Mouse (Mus musculus) midbrain, embryonic 14.5 days (tissue): ENCODE results near the gene Tradd. TPM values are rescaled to one million over a fixed set of nuclear protein-coding genes. Genes with fewer than 3 reads are reported as not detected.

Experiments
- ATAC-seq: fragments of 200-750 bp; cut with Nextera tagmentation; 2 replicates; pipeline ENCODE4 v1.8.0; 2017; ENCODE audit warnings: moderate number of reproducible peaks, moderate library complexity; ENCODE audit not compliant: low FRiP score, low TSS enrichment
- DNase-seq: peaks from one replicate; pipeline ENCODE4 v3.0.0-alpha.2; 2015
- H3K27ac ChIP-seq: fragments of 300-500 bp; sonication (generic); replicated peaks from 2 replicates; pipeline ENCODE4 v1.5.1; 2014; ENCODE audit warnings: mild to moderate bottlenecking, low read depth, low read length, moderate library complexity
- H3K27me3 ChIP-seq: fragments of 300-500 bp; sonication (generic); 2 replicates; pipeline ENCODE4 v1.6.1; 2014; ENCODE audit warnings: low read length, control low read depth, mixed read lengths; ENCODE audit not compliant: control insufficient read depth, insufficient read depth
- H3K36me3 ChIP-seq: fragments of 300-500 bp; sonication (generic); 2 replicates; pipeline ENCODE4 v1.6.1; 2014; ENCODE audit warnings: low read length, control low read depth; ENCODE audit not compliant: control insufficient read depth, insufficient read depth
- H3K4me1 ChIP-seq: fragments of 300-500 bp; sonication (generic); 2 replicates; pipeline ENCODE4 v1.6.1; 2014; ENCODE audit warnings: mild to moderate bottlenecking, antibody characterized with exemption, low read length, control low read depth; ENCODE audit not compliant: control insufficient read depth, insufficient read depth
- H3K4me2 ChIP-seq: fragments of 300-500 bp; sonication (generic); 2 replicates; pipeline ENCODE4 v1.6.1; 2014; ENCODE audit warnings: mild to moderate bottlenecking, low read length, moderate library complexity
- H3K4me3 ChIP-seq: fragments of 300-500 bp; sonication (generic); replicated peaks from 2 replicates; pipeline ENCODE4 v1.5.1; 2014; ENCODE audit warnings: low read depth, low read length
- H3K9ac ChIP-seq: fragments of 300-500 bp; sonication (generic); replicated peaks from 2 replicates; pipeline ENCODE4 v1.6.1; 2014; ENCODE audit warnings: mild to moderate bottlenecking, low read length, moderate library complexity
- H3K9me3 ChIP-seq: fragments of 300-500 bp; sonication (generic); 2 replicates; pipeline ENCODE4 v1.6.1; 2016; ENCODE audit warnings: low read length, control low read depth, mixed read lengths; ENCODE audit not compliant: control insufficient read depth
- WGBS: fragments of 180-500 bp; shearing (Covaris S2); extraction: QIAGEN DNeasy Blood & Tissue Kit; methylation state at CpG from one replicate; pipeline ENCODE4 v1.1.7; 2014; 5-methylcytosine and 5-hydroxymethylcytosine counted together
- polyA plus RNA-seq: library from polyadenylated mRNA; unstranded; fragments of >200 nt; fragmentation: Nextera tagmentation; extraction: Ambion mirVana; gene quantifications from 2 replicates; pipeline ENCODE4 v1.2.1, GENCODE M21; 2014

Gene Tradd
- polyA plus RNA-seq, 1 experiment from 2014 or later: 15.0 TPM

DNA sequence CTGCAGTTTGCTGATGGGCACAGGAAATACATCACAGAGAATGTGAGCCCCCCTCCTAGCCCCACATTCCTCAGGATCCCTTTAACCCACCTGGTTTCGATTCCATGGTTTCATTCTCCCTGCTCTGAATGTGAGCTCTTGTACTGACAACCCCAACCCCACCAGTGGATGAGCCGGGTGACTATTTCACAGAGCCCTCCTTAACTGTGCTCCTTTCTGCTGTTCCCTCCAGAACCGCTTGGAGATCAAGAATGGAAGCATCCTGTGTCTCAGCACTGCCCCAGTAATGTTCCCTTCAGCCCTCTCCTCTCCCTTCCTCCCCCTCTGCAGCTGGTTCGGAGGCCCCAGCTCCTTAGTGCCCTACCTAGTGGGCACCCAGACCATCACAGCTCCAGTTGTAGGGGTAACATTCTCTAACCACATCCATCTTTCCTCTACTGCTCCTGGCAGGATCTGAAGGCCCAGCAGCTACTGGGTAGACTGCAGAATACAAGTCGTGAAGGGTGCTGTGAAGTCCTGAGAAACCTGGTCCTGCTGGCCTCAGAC is 41.8 kb upstream of the Tradd start:
- Histone ChIP-seq H3K27ac (no peak overlapping the region), H3K36me3 (peaks cover 81% of the 10 kb centered on the region), H3K9ac (0 out of 2 replicates have a peak overlapping the region, but pooled peaks have one; percentile 16), H3K4me1 (peaks cover 8% of the 10 kb centered on the region; the same call in 1 of the 2 replicates), H3K9me3 (no peaks in the 10 kb centered on the region), H3K4me3 (no peak overlapping the region), H3K27me3 (no peaks in the 10 kb centered on the region), H3K4me2 (peak overlapping the region; percentile 40)
- ATAC-seq (no peak), DNase-seq (no peak)
- 63% methylated on average over 5 of the region's 5 CpGs for WGBS

DNA sequence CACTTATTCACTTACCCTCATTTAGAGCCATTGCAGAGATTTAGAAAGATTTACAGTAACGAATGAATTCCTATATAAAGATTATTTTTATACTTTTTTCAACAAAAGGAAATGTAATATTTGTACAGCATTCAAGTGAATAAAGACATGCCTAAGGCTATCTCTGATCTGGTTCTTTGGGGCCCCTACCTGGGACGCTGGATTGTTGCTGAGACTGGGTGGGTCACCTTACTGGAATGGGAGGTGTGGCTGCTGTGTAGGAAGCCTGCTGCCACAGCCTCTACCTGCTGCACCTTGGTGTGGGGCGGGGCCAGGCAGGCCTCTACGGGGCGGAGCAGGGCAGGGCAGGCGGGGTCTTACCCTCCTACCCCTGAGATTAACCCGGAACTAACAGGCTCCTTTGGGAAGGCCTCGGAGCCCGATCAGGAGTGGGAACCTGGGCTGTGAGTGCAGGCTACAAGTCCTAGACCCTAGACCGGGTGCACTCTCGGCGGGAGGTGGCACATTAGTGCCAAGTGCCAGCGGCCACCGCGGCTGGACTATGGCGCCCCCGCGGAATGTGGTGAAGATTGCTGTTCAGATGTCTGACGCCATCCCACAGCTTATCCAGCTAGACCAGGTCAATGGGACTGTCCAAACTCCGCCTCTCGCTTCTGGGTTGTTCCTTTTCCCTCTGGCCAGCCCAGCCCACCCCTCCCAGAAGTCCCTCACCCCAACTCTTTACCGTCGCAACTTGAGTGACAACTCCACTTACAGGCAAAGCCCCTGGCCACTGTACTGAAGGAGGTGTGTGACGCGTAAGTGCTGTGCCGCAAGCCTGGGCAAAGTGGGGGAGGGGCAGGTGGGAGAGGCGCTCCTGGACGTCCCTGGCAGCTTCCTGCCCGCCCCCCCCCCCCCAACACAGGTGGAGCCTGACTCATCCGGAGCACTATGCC is 41.1 kb upstream of the Tradd start, which contains the start of gene Elmo3:
Gene Elmo3 (plus strand): TSS at position 391 of the 935 bp plus-strand sequence.
- Histone ChIP-seq H3K36me3 (peaks cover 87% of the 10 kb centered on the region), H3K4me2 (peak within 1 kb of the TSS; percentile 40), H3K27me3 (no peaks in the 10 kb centered on the region), H3K9ac (0 out of 2 replicates have a peak within 1 kb of the TSS, but pooled peaks have one; percentile 16), H3K27ac (0 out of 2 replicates have a peak within 1 kb of the TSS, but pooled peaks have one; percentile 26), H3K4me3 (no peak within 1 kb of the TSS), H3K4me1 (peaks cover 8% of the 10 kb centered on the region; the same call in 1 of the 2 replicates), H3K9me3 (no peaks in the 10 kb centered on the region)
- 8% methylated on average over 30 of the region's 30 CpGs for WGBS
- DNase-seq (peak; percentile 50), ATAC-seq (peak; percentile 67)

DNA sequence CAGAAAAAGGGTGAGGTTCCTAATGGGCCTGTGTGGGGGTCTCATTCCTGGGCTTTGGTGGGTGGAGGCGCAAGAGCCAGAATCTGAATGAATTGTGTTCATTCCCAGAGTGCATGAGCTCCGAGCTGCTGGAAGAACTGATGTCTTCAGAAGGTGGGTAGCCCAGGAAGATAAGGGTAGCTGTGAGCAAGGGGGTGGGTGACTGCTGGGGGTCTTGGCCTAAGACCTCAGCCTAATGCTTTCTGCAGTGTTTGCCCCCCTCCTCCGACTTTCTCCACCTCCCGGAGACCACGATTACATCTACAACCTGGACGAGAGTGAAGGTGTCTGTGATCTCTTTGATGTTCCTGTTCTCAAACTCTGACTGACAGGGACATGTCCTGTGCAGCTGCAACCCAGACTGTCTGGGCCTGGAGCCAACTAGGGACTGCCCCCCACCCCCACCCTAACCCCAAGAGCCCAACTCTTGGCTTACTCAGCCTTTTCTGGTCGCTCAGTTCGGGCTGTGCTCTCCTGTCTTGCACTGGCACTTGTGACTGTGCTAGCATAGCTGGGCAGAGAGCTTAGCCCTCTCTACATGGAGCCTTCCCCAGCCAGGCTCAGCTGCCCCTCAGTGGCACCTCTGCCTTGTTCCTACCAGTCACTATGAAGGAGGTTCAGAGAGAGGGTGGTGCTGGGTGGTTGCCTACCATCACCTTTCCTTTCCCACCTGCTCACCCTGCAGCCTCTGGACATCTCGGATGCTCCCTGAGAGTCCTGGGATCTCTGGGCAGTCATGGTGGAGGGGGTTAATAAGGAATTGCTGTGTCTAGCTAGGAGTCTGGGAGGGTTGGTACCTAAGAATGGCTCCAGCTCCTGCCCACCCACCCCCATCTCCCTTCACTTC is 40.2 kb upstream of the Tradd start:
- H3K27ac ChIP-seq: no peak overlapping the region
- H3K27me3 ChIP-seq: no peaks in the 10 kb centered on the region
- peak; percentile 33; the same call in 1 of the 2 replicates for ATAC-seq
- WGBS: 78% methylated on average over 9 of the region's 9 CpGs
- no peak overlapping the region for H3K4me3 ChIP-seq
- H3K4me2 ChIP-seq: no peak overlapping the region
- no peak overlapping the region for H3K9ac ChIP-seq
- H3K36me3 ChIP-seq: peaks cover 88% of the 10 kb centered on the region
- DNase-seq: peak; percentile 49
- peaks cover 9% of the 10 kb centered on the region; the same call in 1 of the 2 replicates for H3K4me1 ChIP-seq
- H3K9me3 ChIP-seq: no peaks in the 10 kb centered on the region

DNA sequence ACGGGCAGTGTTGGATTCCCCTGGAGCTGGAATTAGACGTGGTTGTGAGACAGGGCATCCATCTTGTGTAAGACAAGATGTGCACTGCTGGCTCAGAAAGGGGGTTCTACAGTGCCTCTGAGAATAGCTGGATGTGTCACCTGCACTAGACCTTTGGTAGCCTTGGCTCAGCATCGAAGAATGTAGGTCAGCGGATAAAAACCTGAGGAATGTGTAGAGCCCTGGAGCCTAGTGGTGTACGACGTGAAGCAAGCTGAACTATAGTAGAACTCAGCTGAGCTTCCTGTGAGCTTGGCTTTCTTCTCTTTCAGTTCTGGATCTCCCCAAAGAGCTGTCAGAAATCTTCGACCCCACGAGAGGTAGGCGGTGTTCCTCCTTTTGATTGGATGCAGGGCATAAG is 39.5 kb upstream of the Tradd start:
- Histone ChIP-seq H3K4me3 (no peak overlapping the region), H3K9ac (no peak overlapping the region), H3K4me2 (no peak overlapping the region), H3K36me3 (peaks cover 87% of the 10 kb centered on the region), H3K27me3 (no peaks in the 10 kb centered on the region), H3K9me3 (no peaks in the 10 kb centered on the region), H3K4me1 (peaks cover 13% of the 10 kb centered on the region; the same call in 1 of the 2 replicates), H3K27ac (no peak overlapping the region)
- ATAC-seq: no peak
- whole genome bisulfite sequencing: 89% methylated on average over 9 of the region's 9 CpGs
- DNase-seq: no peak

DNA sequence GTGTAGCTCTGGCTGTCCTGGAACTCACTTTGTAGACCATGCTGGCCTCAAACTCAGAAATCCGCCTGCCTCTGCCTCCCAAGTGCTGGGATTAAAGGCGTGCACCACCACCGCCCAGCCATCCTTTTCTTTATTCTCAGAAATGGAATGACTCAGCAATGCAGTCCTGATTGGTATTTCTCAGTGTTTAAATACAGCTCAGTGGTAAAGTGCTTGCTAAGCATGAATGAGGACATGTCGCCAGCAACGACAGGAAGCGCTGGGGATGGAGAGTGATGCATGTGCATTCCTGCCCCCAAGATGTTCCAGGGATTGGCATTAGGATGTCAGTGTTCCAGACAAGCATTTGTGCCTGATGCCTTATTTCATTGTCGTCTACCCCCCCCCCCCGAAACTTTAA is 39.0 kb upstream of the Tradd start:
- peaks cover 87% of the 10 kb centered on the region for H3K36me3 ChIP-seq
- WGBS: 81% methylated on average over 8 of the region's 8 CpGs
- no peak overlapping the region for H3K4me2 ChIP-seq
- no peaks in the 10 kb centered on the region for H3K9me3 ChIP-seq
- H3K9ac ChIP-seq: no peak overlapping the region
- no peak overlapping the region for H3K27ac ChIP-seq
- DNase-seq: no peak
- no peak overlapping the region for H3K4me3 ChIP-seq
- ATAC-seq: no peak
- H3K4me1 ChIP-seq: peaks cover 18% of the 10 kb centered on the region; the same call in 1 of the 2 replicates
- no peaks in the 10 kb centered on the region for H3K27me3 ChIP-seq

DNA sequence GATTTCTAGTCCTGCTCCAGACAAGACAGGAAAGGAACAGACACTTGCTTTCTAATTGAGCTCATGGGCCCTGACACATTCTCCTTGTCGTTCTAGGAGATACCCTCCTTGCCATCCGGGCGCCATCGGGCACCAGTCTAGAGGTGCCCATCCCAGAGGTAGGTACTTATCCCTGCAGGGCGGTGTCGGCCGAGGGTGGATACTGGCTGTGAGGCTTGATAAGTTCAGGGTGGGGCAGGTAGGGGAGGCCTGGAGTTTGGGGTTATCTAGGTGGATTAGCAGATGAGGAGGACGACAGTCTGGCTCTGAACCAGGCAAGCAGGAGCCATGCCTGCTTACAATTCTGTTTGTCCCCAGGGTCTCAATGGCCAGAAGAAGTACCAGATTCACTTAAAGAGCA is 35.6 kb upstream of the Tradd start:
- ATAC-seq (no peak), DNase-seq (no peak)
- no peaks in the 10 kb centered on the region for H3K9me3 ChIP-seq
- no peak overlapping the region for H3K4me3 ChIP-seq
- no peak overlapping the region for H3K9ac ChIP-seq
- H3K27me3 ChIP-seq: no peaks in the 10 kb centered on the region
- H3K4me1 ChIP-seq: peaks cover 12% of the 10 kb centered on the region
- WGBS: 95% methylated on average over 8 of the region's 8 CpGs
- H3K36me3 ChIP-seq: peaks cover 64% of the 10 kb centered on the region
- H3K27ac ChIP-seq: no peak overlapping the region
- H3K4me2 ChIP-seq: no peak overlapping the region

DNA sequence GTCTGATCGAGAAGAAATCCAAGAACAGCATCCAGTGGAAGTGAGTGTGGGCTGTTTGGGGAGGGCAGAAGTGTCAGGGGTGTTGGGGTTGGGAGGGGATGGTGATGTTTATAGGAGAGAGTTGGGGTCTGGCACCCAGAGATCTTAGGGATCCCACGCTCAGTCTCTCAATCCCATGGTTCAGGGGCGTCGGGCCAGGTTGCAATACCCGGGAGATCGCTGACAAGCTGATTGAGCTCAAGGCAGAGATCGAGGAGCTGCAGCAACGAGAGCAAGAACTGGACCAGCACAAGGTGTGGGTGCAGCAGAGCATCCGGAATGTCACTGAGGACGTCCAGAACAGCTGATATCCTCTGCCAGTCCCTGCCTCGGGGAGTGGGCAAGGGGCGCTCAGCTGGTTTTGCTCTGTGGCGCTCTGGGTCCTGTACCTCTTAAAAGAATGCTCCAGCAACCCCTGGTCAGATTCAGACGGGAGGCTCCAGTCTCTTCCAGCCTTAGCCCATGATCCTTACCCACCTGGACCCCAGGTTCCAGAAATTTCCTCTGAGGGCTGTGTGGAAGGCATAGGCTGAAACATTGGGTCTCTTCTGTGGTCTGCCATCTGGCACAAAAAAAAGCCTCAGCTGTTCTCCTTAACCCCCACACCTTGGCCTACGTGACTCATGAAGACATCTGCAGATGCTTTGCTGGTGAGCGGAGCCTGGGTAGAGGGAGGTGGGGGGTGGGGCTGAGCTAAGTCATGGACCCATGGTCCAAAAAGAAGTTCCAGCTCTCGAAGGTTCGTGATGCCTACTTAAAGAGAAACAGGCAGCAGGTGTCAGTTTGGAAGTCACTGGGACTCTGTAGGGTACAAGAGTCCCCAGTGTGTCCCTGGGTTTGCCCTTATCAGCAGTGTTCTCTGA is 34.2 kb upstream of the Tradd start:
- ATAC-seq: no peak
- peaks cover 51% of the 10 kb centered on the region for H3K36me3 ChIP-seq
- H3K9ac ChIP-seq: peak overlapping the region; percentile 93
- WGBS: 60% methylated on average over 18 of the region's 18 CpGs
- no peaks in the 10 kb centered on the region for H3K27me3 ChIP-seq
- no peaks in the 10 kb centered on the region for H3K9me3 ChIP-seq
- H3K27ac ChIP-seq: no peak overlapping the region
- H3K4me1 ChIP-seq: peaks cover 12% of the 10 kb centered on the region
- no peak for DNase-seq
- peak overlapping the region; percentile 97 for H3K4me3 ChIP-seq
- H3K4me2 ChIP-seq: peak overlapping the region; percentile 95
